Mouse (Mus musculus): ENCODE measurements at regions not wholly inside any gene's neighbourhood (a gene's known extent, or its start where the extent isn't known, plus 50 kb on each side); places are given as distances from the start of the nearest gene placed in this dataset.

DNA sequence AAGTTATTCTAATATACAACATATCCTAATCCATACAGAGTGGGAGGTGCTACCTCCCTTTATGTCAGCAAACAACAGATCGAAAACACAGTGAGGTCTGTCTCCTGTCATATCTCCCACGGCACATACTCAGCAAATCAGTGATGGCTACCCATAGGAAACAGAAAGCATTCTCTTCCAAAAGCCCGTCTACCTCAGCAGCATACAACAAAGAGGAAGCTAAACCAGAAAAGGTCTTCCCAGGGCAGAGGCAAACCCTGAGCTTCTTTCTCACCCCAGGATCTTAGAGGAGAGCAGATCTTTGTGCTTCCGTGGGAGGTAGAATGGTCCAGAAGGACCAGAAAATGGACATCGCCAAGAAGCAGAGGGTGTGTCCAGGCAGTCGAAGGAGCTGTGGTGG lies 74.4 kb upstream of the Ahctf1 start:
- TF ChIP-seq CTCF (IDR thresholded peaks at IDR 0.05; ENCODE audit: extremely low read depth, insufficient read depth, low read length) (no peak), POLR2A (IDR thresholded peaks at IDR 0.05; ENCODE audit: extremely low read depth, insufficient read depth, low read length) (no peak)
